Mouse (Mus musculus) stomach, postnatal 0 days (tissue): ENCODE results near the gene B3gnt2. TPM values are rescaled to one million over a fixed set of nuclear protein-coding genes. Genes with fewer than 3 reads are reported as not detected.

ENCODE experiments used
- ATAC-seq: fragments of 200-750 bp; cut with Nextera tagmentation; 2 replicates; pipeline ENCODE4 v1.8.0; 2017; ENCODE audit not compliant: low FRiP score, low TSS enrichment
- DNase-seq: peaks from one replicate; pipeline ENCODE4 v3.0.0-alpha.2; 2016; ENCODE audit warnings: low spot score
- H3K27ac ChIP-seq: fragments of 300-500 bp; sonication (generic); replicated peaks from 2 replicates; pipeline ENCODE4 v1.5.1; 2014; ENCODE audit warnings: mild to moderate bottlenecking, control low read depth
- H3K27me3 ChIP-seq: fragments of 300-500 bp; sonication (generic); 2 replicates; pipeline ENCODE4 v1.6.1; 2014; ENCODE audit warnings: low read length; ENCODE audit not compliant: control insufficient read depth, insufficient read depth
- H3K36me3 ChIP-seq: fragments of 300-500 bp; sonication (generic); 2 replicates; pipeline ENCODE4 v1.6.1; 2014; ENCODE audit warnings: low read length, mixed read lengths; ENCODE audit not compliant: control insufficient read depth, insufficient read depth
- H3K4me1 ChIP-seq: fragments of 300-500 bp; sonication (generic); replicated peaks from 2 replicates; pipeline ENCODE4 v1.6.1; 2014; ENCODE audit warnings: antibody characterized with exemption; ENCODE audit not compliant: control insufficient read depth, insufficient read depth
- H3K4me2 ChIP-seq: fragments of 300-500 bp; sonication (generic); replicated peaks from 2 replicates; pipeline ENCODE4 v1.6.1; 2014; ENCODE audit warnings: low read depth, mild to moderate bottlenecking, control low read depth, moderate library complexity
- H3K4me3 ChIP-seq: fragments of 300-500 bp; sonication (generic); 2 replicates; pipeline ENCODE4 v1.5.1; 2014; ENCODE audit warnings: low read depth, low read length, control low read depth
- H3K9ac ChIP-seq: fragments of 300-500 bp; sonication (generic); 2 replicates; pipeline ENCODE4 v1.6.1; 2014; ENCODE audit warnings: mild to moderate bottlenecking, low read length, control low read depth, mixed read lengths
- H3K9me3 ChIP-seq: fragments of 300-500 bp; sonication (generic); 2 replicates; pipeline ENCODE4 v1.6.1; 2016; ENCODE audit warnings: low read length; ENCODE audit not compliant: control insufficient read depth
- CTCF ChIP-seq: IDR thresholded peaks from 2 replicates; pipeline ENCODE4 v1.5.1; 2016; ENCODE audit warnings: antibody characterized with exemption, low read depth, mild to moderate bottlenecking, moderate library complexity
- EP300 ChIP-seq: optimal IDR thresholded peaks from 2 replicates; pipeline ENCODE3; 2016; ENCODE audit warnings: antibody characterized with exemption
- WGBS: fragments of 180-500 bp; shearing (Covaris S2); extraction: QIAGEN DNeasy Blood & Tissue Kit; methylation state at CpG from one replicate; pipeline ENCODE4 v1.1.7; 2014; 5-methylcytosine and 5-hydroxymethylcytosine counted together
- polyA plus RNA-seq: library from polyadenylated mRNA; unstranded; fragments of >200 nt; fragmentation: Nextera tagmentation; extraction: Ambion mirVana; gene quantifications from 2 replicates; pipeline ENCODE4 v1.2.1, GENCODE M21; 2015

The B3gnt2 gene
- polyA plus RNA-seq, 1 experiment from 2014 or later, result 18.4 TPM

- TF ChIP-seq EP300 (no peak), CTCF (no peak)
- 11% methylated on average over 9 of the region's 9 CpGs for WGBS
- Histone ChIP-seq H3K4me3 (no peak overlapping the region), H3K9me3 (no peaks in the 10 kb centered on the region), H3K36me3 (no peaks in the 10 kb centered on the region), H3K27ac (peak overlapping the region; percentile 49), H3K9ac (peak overlapping the region; percentile 13; the same call in 1 of the 2 replicates), H3K4me1 (peaks cover 4% of the 10 kb centered on the region; the same call in 1 of the 2 replicates), H3K27me3 (no peaks in the 10 kb centered on the region), H3K4me2 (peak overlapping the region; percentile 28)
- DNase-seq (peak; percentile 65), ATAC-seq (peak; percentile 68)
Observed at GRCm38 (mm10) chr11:22799987-22800424, 60.8 kb downstream of the B3gnt2 start.

- TF ChIP-seq EP300, result no peak
- no peak for TF ChIP-seq CTCF
- WGBS, result 78% methylated on average over 5 of the region's 5 CpGs
- Histone ChIP-seq H3K4me3 (no peak overlapping the region), H3K4me2 (no peak overlapping the region), H3K9ac (no peak overlapping the region), H3K4me1 (peaks cover 4% of the 10 kb centered on the region; the same call in 1 of the 2 replicates), H3K27me3 (no peaks in the 10 kb centered on the region), H3K27ac (no peak overlapping the region), H3K36me3 (no peaks in the 10 kb centered on the region), H3K9me3 (no peaks in the 10 kb centered on the region)
- ATAC-seq, result no peak
- no peak for DNase-seq
Observed at GRCm38 (mm10) chr11:22798916-22799315, 61.8 kb downstream of the B3gnt2 start.

- 93% methylated on average over 1 of the region's 1 CpGs for WGBS
- no peak overlapping the region for H3K9ac ChIP-seq
- no peak overlapping the region for H3K4me3 ChIP-seq
- H3K27ac ChIP-seq, result no peak overlapping the region
- no peak overlapping the region for H3K4me2 ChIP-seq
- H3K27me3 ChIP-seq, result no peaks in the 10 kb centered on the region
- no peak for DNase-seq
- TF ChIP-seq EP300, result no peak
- no peak for TF ChIP-seq CTCF
- ATAC-seq, result no peak
- H3K9me3 ChIP-seq, result no peaks in the 10 kb centered on the region
- no peaks in the 10 kb centered on the region for H3K36me3 ChIP-seq
- H3K4me1 ChIP-seq, result 0 out of 2 replicates have a peak, but pooled peaks cover 1% of the 10 kb centered on the region
Observed at GRCm38 (mm10) chr11:22794734-22795133, 66.0 kb downstream of the B3gnt2 start.

GRCm38 (mm10) chr11:22793881-22794203 is 66.9 kb downstream of the B3gnt2 start:
- Histone ChIP-seq H3K4me1 (no peaks in the 10 kb centered on the region), H3K4me2 (no peak overlapping the region), H3K27me3 (no peaks in the 10 kb centered on the region), H3K9ac (no peak overlapping the region), H3K27ac (no peak overlapping the region), H3K9me3 (no peaks in the 10 kb centered on the region), H3K36me3 (no peaks in the 10 kb centered on the region), H3K4me3 (no peak overlapping the region)
- WGBS, result 94% methylated on average over 1 of the region's 1 CpGs
- no peak for ATAC-seq
- no peak for DNase-seq
- TF ChIP-seq CTCF, result no peak
- TF ChIP-seq EP300, result no peak

GRCm38 (mm10) chr11:22793176-22793880 is 67.4 kb downstream of the B3gnt2 start:
- H3K4me2 ChIP-seq, result no peak overlapping the region
- H3K9ac ChIP-seq, result no peak overlapping the region
- 87% methylated on average over 3 of the region's 3 CpGs for WGBS
- ATAC-seq (no peak), DNase-seq (no peak)
- H3K4me3 ChIP-seq, result no peak overlapping the region
- no peak for TF ChIP-seq EP300
- TF ChIP-seq CTCF, result no peak
- no peak overlapping the region for H3K27ac ChIP-seq
- no peaks in the 10 kb centered on the region for H3K4me1 ChIP-seq
- H3K27me3 ChIP-seq, result no peaks in the 10 kb centered on the region
- H3K36me3 ChIP-seq, result no peaks in the 10 kb centered on the region
- H3K9me3 ChIP-seq, result no peaks in the 10 kb centered on the region

GRCm38 (mm10) chr11:22792149-22792548 is 68.6 kb downstream of the B3gnt2 start:
- Histone ChIP-seq H3K27ac (no peak overlapping the region), H3K9ac (no peak overlapping the region), H3K4me3 (no peak overlapping the region), H3K4me1 (no peaks in the 10 kb centered on the region), H3K4me2 (no peak overlapping the region), H3K9me3 (no peaks in the 10 kb centered on the region), H3K27me3 (no peaks in the 10 kb centered on the region), H3K36me3 (no peaks in the 10 kb centered on the region)
- DNase-seq, result no peak
- 86% methylated on average over 1 of the region's 1 CpGs for WGBS
- TF ChIP-seq EP300 (no peak), CTCF (no peak)
- no peak for ATAC-seq
